Mouse (Mus musculus) lung, postnatal 0 days (tissue): ENCODE measurements around the gene Nat9. TPM values are rescaled to one million over a fixed set of nuclear protein-coding genes. Genes with fewer than 3 reads are reported as not detected.

ENCODE experiments used
- ATAC-seq: fragments of 200-750 bp; cut with Nextera tagmentation; 2 replicates; pipeline ENCODE4 v1.8.0; 2017; ENCODE audit warnings: moderate library complexity
- DNase-seq: peaks from one replicate; pipeline ENCODE4 v3.0.0-alpha.2; 2016; ENCODE audit warnings: low spot score
- H3K27ac ChIP-seq: fragments of 300-500 bp; sonication (generic); 2 replicates; pipeline ENCODE4 v1.5.1; 2014; ENCODE audit warnings: antibody characterized with exemption, mild to moderate bottlenecking, low read length, mixed read lengths
- H3K27me3 ChIP-seq: fragments of 300-500 bp; sonication (generic); replicated peaks from 2 replicates; pipeline ENCODE4 v1.6.1; 2014; ENCODE audit warnings: low read length, mixed read lengths; ENCODE audit not compliant: insufficient read depth
- H3K36me3 ChIP-seq: fragments of 300-500 bp; sonication (generic); 2 replicates; pipeline ENCODE4 v1.6.1; 2014; ENCODE audit warnings: low read length, mixed read lengths; ENCODE audit not compliant: insufficient read depth
- H3K4me1 ChIP-seq: fragments of 300-500 bp; sonication (generic); 2 replicates; pipeline ENCODE4 v1.6.1; 2014; ENCODE audit warnings: antibody characterized with exemption, low read depth, low read length, mixed read lengths; ENCODE audit not compliant: insufficient read depth
- H3K4me2 ChIP-seq: fragments of 300-500 bp; sonication (generic); replicated peaks from 2 replicates; pipeline ENCODE4 v1.6.1; 2014; ENCODE audit warnings: low read depth, mild to moderate bottlenecking, low read length, moderate library complexity, mixed read lengths
- H3K4me3 ChIP-seq: fragments of 300-500 bp; sonication (generic); 2 replicates; pipeline ENCODE4 v1.5.1; 2014; ENCODE audit warnings: low read depth, low read length
- H3K9ac ChIP-seq: fragments of 300-500 bp; sonication (generic); replicated peaks from 2 replicates; pipeline ENCODE4 v1.6.1; 2014; ENCODE audit warnings: low read depth, mild to moderate bottlenecking
- H3K9me3 ChIP-seq: fragments of 300-500 bp; sonication (generic); 2 replicates; pipeline ENCODE4 v1.6.1; 2016; ENCODE audit warnings: low read length, mixed read lengths
- CTCF ChIP-seq: IDR thresholded peaks from 2 replicates; pipeline ENCODE4 v1.5.1; 2016; ENCODE audit warnings: antibody characterized with exemption, mild to moderate bottlenecking
- EP300 ChIP-seq: IDR thresholded peaks from 2 replicates; pipeline ENCODE4 v1.6.1; 2016; ENCODE audit warnings: antibody characterized with exemption, mild to moderate bottlenecking, control low read depth
- WGBS: fragments of 180-500 bp; shearing (Covaris S2); extraction: QIAGEN DNeasy Blood & Tissue Kit; methylation state at CpG from one replicate; pipeline ENCODE4 v1.1.7; 2014; 5-methylcytosine and 5-hydroxymethylcytosine counted together
- polyA plus RNA-seq: library from polyadenylated mRNA; unstranded; fragments of >200 nt; fragmentation: Nextera tagmentation; extraction: Ambion mirVana; gene quantifications from 2 replicates; pipeline ENCODE4 v1.2.1, GENCODE M21; 2015

Gene Nat9
- polyA plus RNA-seq, 1 experiment from 2014 or later, result 30.3 TPM

DNA sequence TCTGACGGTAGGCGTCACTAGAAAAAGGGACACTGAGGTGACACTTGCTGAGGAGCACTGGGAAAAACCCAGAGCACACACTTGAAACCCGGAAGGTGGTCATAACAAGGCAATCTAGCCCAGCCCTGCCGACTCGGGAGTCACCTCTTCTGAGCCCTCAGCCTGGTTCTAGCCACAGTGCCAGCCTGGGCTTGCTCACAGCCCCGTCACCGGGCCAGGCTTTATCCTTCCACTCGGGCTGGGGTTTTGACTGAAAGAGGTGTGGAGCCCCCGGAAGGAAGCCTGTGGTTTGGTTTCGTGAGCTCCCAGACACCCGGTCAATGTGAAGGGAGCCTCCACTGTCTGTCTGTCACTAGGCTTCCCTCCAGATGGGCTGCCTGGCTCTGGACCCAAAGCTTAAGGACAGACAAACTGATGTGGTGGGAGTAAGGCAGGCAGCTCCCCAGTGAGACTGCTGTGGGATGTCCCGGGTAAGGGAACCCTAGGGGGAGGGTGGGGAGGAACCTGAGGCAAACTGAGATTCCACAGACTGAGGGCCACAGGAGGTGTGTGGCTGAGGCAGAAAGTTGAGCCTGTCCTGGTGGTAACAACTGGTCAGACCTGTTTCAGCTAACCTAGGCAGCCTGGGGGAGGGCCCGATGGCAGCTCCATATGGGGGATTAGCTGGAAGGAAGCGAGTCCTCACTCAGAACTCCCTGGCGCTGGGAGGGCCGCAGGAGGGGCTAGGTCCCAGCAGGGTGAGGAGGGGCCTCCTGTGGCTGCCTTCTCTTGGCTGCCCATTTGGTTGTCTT is 13.9 kb downstream of the Nat9 start:
- no peaks in the 10 kb centered on the region for H3K9me3 ChIP-seq
- H3K4me2 ChIP-seq, result peak overlapping the region; percentile 31; the same call in 1 of the 2 replicates
- H3K4me3 ChIP-seq, result no peak overlapping the region
- H3K9ac ChIP-seq, result no peak overlapping the region
- peak overlapping the region; percentile 81 for H3K27ac ChIP-seq
- ATAC-seq, result peak; percentile 79
- peaks cover 18% of the 10 kb centered on the region for H3K4me1 ChIP-seq
- no peak for TF ChIP-seq EP300
- no peak for TF ChIP-seq CTCF
- H3K36me3 ChIP-seq, result no peaks in the 10 kb centered on the region
- H3K27me3 ChIP-seq, result no peaks in the 10 kb centered on the region
- 18% methylated on average over 16 of the region's 16 CpGs for WGBS
- DNase-seq, result peak; percentile 80

- Histone ChIP-seq H3K9ac (no peak overlapping the region), H3K9me3 (no peaks in the 10 kb centered on the region), H3K4me3 (no peak overlapping the region), H3K36me3 (no peaks in the 10 kb centered on the region), H3K4me1 (peaks cover 17% of the 10 kb centered on the region), H3K27ac (0 out of 2 replicates have a peak overlapping the region, but pooled peaks have one; percentile 81), H3K4me2 (0 out of 2 replicates have a peak overlapping the region, but pooled peaks have one; percentile 31), H3K27me3 (no peaks in the 10 kb centered on the region)
- TF ChIP-seq EP300 (no peak), CTCF (no peak)
- ATAC-seq, result peak; percentile 63
- DNase-seq, result peak; percentile 56
- whole genome bisulfite sequencing, result 41% methylated on average over 4 of the region's 4 CpGs
Observed at GRCm38 (mm10) chr11:115172825-115173287, 14.8 kb downstream of the Nat9 start.

- no peak overlapping the region for H3K9ac ChIP-seq
- 37% methylated on average over 8 of the region's 8 CpGs for WGBS
- no peak for TF ChIP-seq EP300
- TF ChIP-seq CTCF, result no peak
- peaks cover 13% of the 10 kb centered on the region for H3K4me1 ChIP-seq
- no peaks in the 10 kb centered on the region for H3K36me3 ChIP-seq
- DNase-seq (no peak), ATAC-seq (no peak)
- no peak overlapping the region for H3K4me3 ChIP-seq
- H3K27me3 ChIP-seq, result no peaks in the 10 kb centered on the region
- H3K9me3 ChIP-seq, result no peaks in the 10 kb centered on the region
- H3K27ac ChIP-seq, result no peak overlapping the region
- no peak overlapping the region for H3K4me2 ChIP-seq
Observed at GRCm38 (mm10) chr11:115171125-115171524, 16.5 kb downstream of the Nat9 start.

DNA sequence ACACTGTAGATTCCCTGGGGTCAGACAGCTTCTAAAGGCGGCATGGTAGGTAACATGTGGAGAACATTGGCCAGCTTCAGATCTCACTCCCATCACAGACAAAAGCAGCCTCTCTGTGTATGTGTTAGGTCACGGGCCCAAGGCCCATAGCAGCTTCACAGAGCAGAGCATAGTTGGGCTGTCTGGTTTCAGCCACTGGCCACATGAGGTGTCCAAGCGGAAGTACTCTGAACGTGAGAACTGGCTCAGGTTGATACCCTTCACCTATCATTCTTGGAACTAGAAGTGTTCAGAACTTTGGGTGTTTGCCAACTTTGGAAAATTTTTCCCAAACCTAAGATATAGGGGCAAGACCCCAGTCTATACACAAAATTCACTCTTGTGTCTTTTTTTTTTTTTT is 18.2 kb downstream of the Nat9 start:
- 81% methylated on average over 4 of the region's 4 CpGs for WGBS
- no peak for DNase-seq
- Histone ChIP-seq H3K9ac (no peak overlapping the region), H3K4me3 (no peak overlapping the region), H3K4me1 (peaks cover 13% of the 10 kb centered on the region), H3K9me3 (no peaks in the 10 kb centered on the region), H3K36me3 (no peaks in the 10 kb centered on the region), H3K27me3 (no peaks in the 10 kb centered on the region), H3K27ac (no peak overlapping the region), H3K4me2 (no peak overlapping the region)
- ATAC-seq, result no peak
- no peak for TF ChIP-seq CTCF

DNA sequence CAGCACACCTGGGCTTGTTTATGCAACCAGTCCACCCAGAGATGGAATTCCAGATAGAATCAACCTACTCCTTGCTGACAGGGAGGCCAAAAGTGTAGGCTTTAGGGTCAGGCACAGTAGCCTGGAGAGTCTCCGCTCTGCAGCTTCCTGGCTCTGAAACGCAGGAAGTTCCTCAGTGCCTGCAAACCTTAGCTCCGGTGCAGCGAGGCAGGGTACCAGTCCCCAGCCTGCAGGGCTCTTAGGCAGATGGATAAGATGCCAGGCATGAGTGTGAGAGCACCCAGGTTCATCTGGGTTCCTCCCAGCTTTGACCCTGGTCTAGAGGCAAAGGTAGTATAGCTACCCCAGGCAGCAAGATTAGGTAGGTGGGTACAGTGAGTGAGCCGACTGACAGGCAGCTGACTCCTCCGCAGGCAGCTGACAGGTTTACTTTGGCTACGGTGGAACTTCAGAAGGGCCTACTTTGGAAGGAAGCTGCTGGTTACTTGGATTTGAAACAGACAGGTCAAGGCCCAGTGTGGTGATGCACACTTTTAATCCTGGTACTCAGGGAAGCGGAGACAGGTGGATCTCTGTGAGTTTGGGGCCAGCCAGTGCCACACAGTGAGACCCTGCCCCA is 19.9 kb downstream of the Nat9 start:
- H3K9me3 ChIP-seq, result no peaks in the 10 kb centered on the region
- no peaks in the 10 kb centered on the region for H3K36me3 ChIP-seq
- no peak overlapping the region for H3K4me3 ChIP-seq
- H3K27ac ChIP-seq, result no peak overlapping the region
- H3K9ac ChIP-seq, result no peak overlapping the region
- DNase-seq (no peak), ATAC-seq (no peak)
- TF ChIP-seq EP300 (no peak), CTCF (no peak)
- H3K4me1 ChIP-seq, result peaks cover 9% of the 10 kb centered on the region; the same call in 1 of the 2 replicates
- 66% methylated on average over 8 of the region's 8 CpGs for whole genome bisulfite sequencing
- H3K4me2 ChIP-seq, result no peak overlapping the region
- no peaks in the 10 kb centered on the region for H3K27me3 ChIP-seq

DNA sequence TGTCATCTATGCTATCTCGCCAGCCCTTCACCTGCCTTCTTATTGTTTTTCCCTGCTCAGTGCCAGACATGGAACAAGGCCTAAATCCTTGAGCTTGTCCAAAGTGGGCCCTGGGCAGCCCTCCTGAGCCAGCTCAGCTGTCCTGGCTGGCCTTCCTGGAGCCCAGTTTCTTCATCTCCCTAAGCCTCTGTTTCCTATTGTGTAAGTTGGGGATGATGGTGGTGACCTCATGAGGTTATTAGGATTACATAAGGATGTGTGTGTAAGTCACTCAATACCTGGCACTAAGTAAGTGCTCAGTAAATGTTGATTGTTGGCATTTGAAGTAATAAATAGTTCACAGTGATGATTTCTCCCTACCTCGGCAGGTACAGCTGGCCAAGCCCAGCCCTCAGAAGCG is 20.9 kb downstream of the Nat9 start:
- Histone ChIP-seq H3K27me3 (no peaks in the 10 kb centered on the region), H3K36me3 (no peaks in the 10 kb centered on the region), H3K4me2 (no peak overlapping the region), H3K4me1 (peaks cover 5% of the 10 kb centered on the region; the same call in 1 of the 2 replicates), H3K9ac (no peak overlapping the region), H3K9me3 (no peaks in the 10 kb centered on the region), H3K27ac (no peak overlapping the region), H3K4me3 (no peak overlapping the region)
- ATAC-seq (no peak), DNase-seq (no peak)
- TF ChIP-seq CTCF (no peak), EP300 (no peak)
- WGBS, result 75% methylated on average over 3 of the region's 3 CpGs
